Mouse (Mus musculus) duodenum, adult 2 months (tissue): ENCODE measurements around the gene Mrc1. TPM values are rescaled to one million over a fixed set of nuclear protein-coding genes. Genes with fewer than 3 reads are reported as not detected.

Source experiments
- polyA plus RNA-seq: library from polyadenylated mRNA; depleted of rRNA; stranded (reverse); fragments of >200 nt; gene quantifications from 2 replicates; pipeline ENCODE4 v1.2.3, GENCODE M21; 2012; ENCODE audit warnings: low replicate concordance; rRNA removed

The Mrc1 gene
- 0.06 and 0.18 TPM in 2 replicates for polyA plus RNA-seq

GRCm38 (mm10) chr2:14229149-14229548, at the start of gene Mrc1:
Gene Mrc1, plus strand, starts transcription at chr2:14229392.

Other genes starting within 250 kb of the Mrc1 start
- 33.8 and 81.5 TPM in 2 replicates for gene Hacd1, start 173.3 kb upstream of the Mrc1 start, polyA plus RNA-seq
- 4.4 and 15.7 TPM in 2 replicates for gene Stam, start 155.3 kb upstream of the Mrc1 start, polyA plus RNA-seq
- gene Tmem236, start 54.9 kb upstream of the Mrc1 start, polyA plus RNA-seq = 15.0 and 23.1 TPM in 2 replicates
- not detected in 2 replicates for gene Slc39a12, start 158.9 kb downstream of the Mrc1 start, polyA plus RNA-seq